Mouse (Mus musculus) lung, adult 2 months (tissue): ENCODE measurements around the gene Efs.

Experiments used
- CTCF ChIP-seq: fragments of 200-500 bp; IDR thresholded peaks from 2 replicates; pipeline ENCODE4 v1.5.1; 2011; ENCODE audit warnings: mild to moderate bottlenecking, low read length, control low read depth; ENCODE audit not compliant: insufficient read depth
- POLR2A ChIP-seq: fragments of 200-500 bp; IDR thresholded peaks from 2 replicates; pipeline ENCODE4 v1.6.1; 2011; ENCODE audit warnings: low read depth, mild to moderate bottlenecking, control low read depth, low read length, borderline replicate concordance; ENCODE audit errors: extremely low read depth

DNA sequence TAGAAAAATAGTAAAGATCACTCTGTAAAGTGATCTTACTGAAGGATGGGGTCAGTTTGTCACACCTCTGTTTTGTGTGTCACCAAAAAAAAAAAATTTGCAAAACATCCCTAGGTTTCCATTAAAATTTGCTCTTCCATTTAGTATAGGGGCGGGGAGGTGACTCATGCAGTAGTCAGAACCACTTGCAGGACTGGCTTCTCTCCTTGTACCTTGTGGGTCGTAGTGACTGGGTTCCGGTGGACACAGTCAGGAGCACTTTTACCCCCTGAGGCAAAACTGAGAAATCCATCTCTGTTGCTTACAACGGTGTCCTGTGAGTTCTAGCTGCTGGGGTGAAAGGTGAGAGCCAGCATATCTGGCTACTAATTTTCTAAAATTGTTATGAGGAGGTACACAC, 22.3 kb downstream of the Efs start:
- TF ChIP-seq CTCF (no peak), POLR2A (no peak)
